Mouse (Mus musculus): ENCODE data around the gene Aph1a.

- TF ChIP-seq CTCF (IDR thresholded peaks at IDR 0.05; ENCODE audit: control insufficient read depth, insufficient read depth, insufficient replicate concordance, low read depth, low read length) (no peak), POLR2A (IDR thresholded peaks at IDR 0.05; ENCODE audit: control insufficient read depth, low read depth, low read length) (no peak)
These were observed 38.8 kb downstream of the Aph1a start for GRCm38 (mm10) chr3:95932566-95932965.

Data from testis, adult 2 months (tissue).